Mouse (Mus musculus) liver, adult 2 months (tissue): Measurements from ENCODE around the gene Fam114a1.

Experiments
- CTCF ChIP-seq: fragments of 200-500 bp; IDR thresholded peaks from 2 replicates; pipeline ENCODE4 v1.5.1; 2011; ENCODE audit warnings: low read depth, low read length, control low read depth
- POLR2A ChIP-seq: fragments of 200-500 bp; IDR thresholded peaks from 2 replicates; pipeline ENCODE4 v1.6.1; 2011; ENCODE audit warnings: low read length, control low read depth; ENCODE audit not compliant: insufficient read depth; ENCODE audit errors: extremely low read depth

- TF ChIP-seq CTCF (no peak), POLR2A (no peak)
These were observed 10.0 kb upstream of the Fam114a1 start, which contains the start of gene Tlr6 for GRCm38 (mm10) chr5:64959843-64960230.
